Mouse (Mus musculus): ENCODE measurements around the gene Filip1l. TPM values are rescaled to one million over a fixed set of nuclear protein-coding genes. Genes with fewer than 3 reads are reported as not detected.

Gene Filip1l
- polyA plus RNA-seq, 1 experiment from 2014 or later, result 10.5 TPM

- no peak for DNase-seq (ENCODE audit: low spot score)
Observed at GRCm38 (mm10) chr16:57482911-57483310, 130.0 kb downstream of the Filip1l start.

- no peak for DNase-seq (ENCODE audit: low spot score)
Observed at GRCm38 (mm10) chr16:57483503-57483902, 130.6 kb downstream of the Filip1l start.

GRCm38 (mm10) chr16:57484043-57484795 is 131.3 kb downstream of the Filip1l start:
- DNase-seq (ENCODE audit: low spot score), result no peak

- no peak for DNase-seq (ENCODE audit: low spot score)
Observed at GRCm38 (mm10) chr16:57485265-57485664, 132.4 kb downstream of the Filip1l start.

GRCm38 (mm10) chr16:57486266-57486665 is 133.4 kb downstream of the Filip1l start:
- DNase-seq (ENCODE audit: low spot score), result no peak

- no peak for DNase-seq (ENCODE audit: low spot score)
Observed at GRCm38 (mm10) chr16:57488661-57489060, 135.8 kb downstream of the Filip1l start.

GRCm38 (mm10) chr16:57490691-57491090 is 137.8 kb downstream of the Filip1l start:
- DNase-seq (ENCODE audit: low spot score), result no peak

GRCm38 (mm10) chr16:57491853-57492252 is 139.0 kb downstream of the Filip1l start:
- DNase-seq (ENCODE audit: low spot score), result no peak

GRCm38 (mm10) chr16:57495476-57496203 is 142.7 kb downstream of the Filip1l start:
- DNase-seq (ENCODE audit: low spot score), result peak; percentile 20

- DNase-seq (ENCODE audit: low spot score), result no peak
Observed at GRCm38 (mm10) chr16:57496437-57497173, 143.7 kb downstream of the Filip1l start.

GRCm38 (mm10) chr16:57500851-57501250 is 148.0 kb downstream of the Filip1l start:
- peak; percentile 4 for DNase-seq (ENCODE audit: low spot score)

GRCm38 (mm10) chr16:57502230-57502629 is 149.3 kb downstream of the Filip1l start:
- DNase-seq (ENCODE audit: low spot score), result no peak

GRCm38 (mm10) chr16:57502761-57503160 is 149.9 kb downstream of the Filip1l start:
- no peak for DNase-seq (ENCODE audit: low spot score)

- DNase-seq (ENCODE audit: low spot score), result no peak
Observed at GRCm38 (mm10) chr16:57504728-57505127, 151.8 kb downstream of the Filip1l start.

GRCm38 (mm10) chr16:57506133-57506532 is 153.2 kb downstream of the Filip1l start:
- no peak for DNase-seq (ENCODE audit: low spot score)

GRCm38 (mm10) chr16:57508351-57508750 is 155.5 kb downstream of the Filip1l start:
- no peak for DNase-seq (ENCODE audit: low spot score)

- DNase-seq (ENCODE audit: low spot score), result no peak
Observed at GRCm38 (mm10) chr16:57509099-57509498, 156.2 kb downstream of the Filip1l start.

GRCm38 (mm10) chr16:57513562-57513961 is 160.7 kb downstream of the Filip1l start:
- no peak for DNase-seq (ENCODE audit: low spot score)

GRCm38 (mm10) chr16:57514371-57514770 is 161.5 kb downstream of the Filip1l start:
- DNase-seq (ENCODE audit: low spot score), result no peak

GRCm38 (mm10) chr16:57515636-57516035 is 162.7 kb downstream of the Filip1l start:
- no peak for DNase-seq (ENCODE audit: low spot score)

- no peak for DNase-seq (ENCODE audit: low spot score)
Observed at GRCm38 (mm10) chr16:57525046-57525445, 172.2 kb downstream of the Filip1l start.

GRCm38 (mm10) chr16:57525476-57525875 is 172.6 kb downstream of the Filip1l start:
- DNase-seq (ENCODE audit: low spot score), result no peak
